Mouse (Mus musculus) testis, adult 2 months (tissue): ENCODE data around the gene Ptpn6.

ENCODE experiments used
- CTCF ChIP-seq: fragments of 200-500 bp; IDR thresholded peaks from 2 replicates; pipeline ENCODE4 v1.5.1; 2012; ENCODE audit warnings: low read depth, mild to moderate bottlenecking, inconsistent platforms, low read length, moderate library complexity; ENCODE audit not compliant: control insufficient read depth, insufficient read depth, insufficient replicate concordance
- POLR2A ChIP-seq: fragments of 200-500 bp; IDR thresholded peaks from 2 replicates; pipeline ENCODE4 v1.6.1; 2012; ENCODE audit warnings: low read depth, mild to moderate bottlenecking, inconsistent platforms, low read length, moderate library complexity; ENCODE audit not compliant: control insufficient read depth

DNA sequence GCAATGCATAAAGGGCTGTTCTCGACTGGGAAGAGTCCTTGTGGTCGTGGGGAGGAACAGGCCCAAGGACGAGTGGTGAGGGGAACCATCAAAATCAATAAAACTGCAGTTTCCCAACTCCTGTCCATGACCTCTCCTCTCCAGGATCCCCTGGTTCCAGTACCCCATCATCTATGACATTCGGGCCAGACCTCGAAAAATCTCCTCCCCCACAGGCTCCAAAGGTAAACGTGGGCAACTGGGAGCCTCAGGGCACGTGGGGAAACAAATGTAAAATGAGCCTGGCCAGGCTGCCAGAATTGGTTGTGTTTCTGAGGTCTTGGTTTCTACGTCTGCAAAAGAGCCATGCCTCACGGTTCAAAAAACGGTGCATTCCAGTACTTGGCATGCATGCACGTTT is 25.6 kb downstream of the Ptpn6 start:
- TF ChIP-seq CTCF (no peak), POLR2A (no peak)
